In the genomic region with DNA sequence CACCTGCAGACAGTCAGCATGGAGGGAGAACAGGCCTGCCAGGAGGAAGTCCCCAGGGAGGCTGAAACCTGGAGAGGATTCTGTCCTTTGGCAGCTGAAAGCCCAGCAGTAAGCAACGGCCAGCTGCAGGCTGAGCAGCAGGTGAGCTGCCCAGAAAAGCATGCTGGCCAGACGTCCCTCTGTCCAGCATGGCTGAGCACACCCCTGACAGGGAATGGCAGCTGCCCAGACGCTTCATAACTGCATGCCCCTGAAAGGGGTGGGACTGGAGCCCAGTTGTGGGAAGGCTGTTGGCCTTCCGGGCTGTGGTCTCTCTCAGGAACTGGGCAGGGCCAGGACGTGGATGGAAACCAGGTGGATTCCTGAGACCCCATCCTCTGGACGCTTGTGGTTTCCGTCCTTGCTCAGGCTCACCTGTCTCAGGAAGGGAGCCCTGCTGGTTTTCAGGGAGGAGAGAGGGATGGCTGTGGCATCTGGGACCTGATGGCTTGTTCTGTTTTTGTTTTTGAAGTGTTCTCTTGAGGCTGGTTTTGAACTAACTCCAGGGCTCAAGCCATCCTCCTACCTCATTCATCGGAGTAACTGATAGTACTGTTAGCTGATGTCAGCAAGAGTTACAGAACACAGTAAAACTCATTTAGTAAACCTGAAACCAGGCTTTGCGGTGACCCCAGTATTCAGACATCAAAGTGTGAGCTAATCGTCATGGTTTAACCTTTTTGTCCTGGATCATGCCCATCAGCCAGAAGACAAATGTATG, we compare ENCODE assay signal across 9 mouse cellular contexts. TPM values are rescaled to one million over a fixed set of nuclear protein-coding genes. Genes with fewer than 3 reads are reported as not detected.
DNase-seq lines count a peak whose midpoint lies in the region; ATAC-seq and TF ChIP-seq lines count a peak whose summit lies in the region.
"Had no signal": no experiment of that assay in that cellular context is flagged by ENCODE, and none has a peak within 500 bp of the region (broad histone marks: within the 10 kb centered on the region; RNA-seq: fewer than 3 reads in every experiment).

Tas1r1 (minus strand) TSS at position 344 of the 760 bp plus-strand sequence.

- DNase-seq in heart, adult 2 months: no peak
- no peak for DNase-seq in heart, postnatal 25 days (ENCODE audit: low spot score)
- DNase-seq in A20 (ENCODE audit: low read depth, low spot score): peak; percentile 16
- DNase-seq in stomach, postnatal 0 days (ENCODE audit: low spot score): no peak
- no peak for DNase-seq in spleen, adult 12 weeks (ENCODE audit: low spot score)
- DNase-seq in cerebellum, postnatal 36 days: no peak

- peak within 1 kb of the TSS; percentile 78 for H3K27ac ChIP-seq in heart, adult 2 months
- H3K27ac ChIP-seq in forebrain, embryonic 12.5 days: 0 out of 2 replicates have a peak within 1 kb of the TSS, but pooled peaks have one; percentile 25
- H3K27ac ChIP-seq in limb, embryonic 13.5 days: no peak within 1 kb of the TSS
- H3K27ac ChIP-seq in stomach, postnatal 0 days (replicated peaks): peak within 1 kb of the TSS; percentile 67; the same call in 1 of the 2 replicates

- no peak for TF ChIP-seq POLR2A in heart, adult 2 months (IDR thresholded peaks at IDR 0.05; ENCODE audit: insufficient read depth, low read depth, low read length)

- peak within 1 kb of the TSS; percentile 99 for H3K9ac ChIP-seq in heart, adult 2 months (ENCODE audit: low read depth, low read length)
- peak within 1 kb of the TSS; percentile 95 for H3K9ac ChIP-seq in forebrain, embryonic 12.5 days
- H3K9ac ChIP-seq in limb, embryonic 13.5 days: peak within 1 kb of the TSS; percentile 95
- H3K9ac ChIP-seq in stomach, postnatal 0 days (ENCODE audit: low read length): peak within 1 kb of the TSS; percentile 87

- no peaks in the 10 kb centered on the region for H3K27me3 ChIP-seq in heart, adult 2 months (ENCODE audit: control insufficient read depth, insufficient read depth, low read length)
- H3K27me3 ChIP-seq in forebrain, embryonic 12.5 days: peaks cover 12% of the 10 kb centered on the region; the same call in 1 of the 2 replicates
- H3K27me3 ChIP-seq in limb, embryonic 13.5 days: no peaks in the 10 kb centered on the region
- no peaks in the 10 kb centered on the region for H3K27me3 ChIP-seq in stomach, postnatal 0 days (ENCODE audit: control insufficient read depth, insufficient read depth, low read length)

- no peak for TF ChIP-seq CTCF in heart, adult 2 months (IDR thresholded peaks at IDR 0.05)
- no peak for TF ChIP-seq CTCF in stomach, postnatal 0 days (IDR thresholded peaks at IDR 0.05; ENCODE audit: low read depth)

- ATAC-seq in forebrain, embryonic 12.5 days (ENCODE audit: low FRiP score): peak; percentile 11
- ATAC-seq in limb, embryonic 13.5 days (ENCODE audit: low FRiP score, low read depth): peak; percentile 45; the same call in 1 of the 2 replicates
- no peak for ATAC-seq in stomach, postnatal 0 days (ENCODE audit: low FRiP score, low TSS enrichment)

- no peak for TF ChIP-seq EP300 in heart, adult 2 months (IDR thresholded peaks at IDR 0.05; ENCODE audit: insufficient read depth, low read depth, low read length)
- no peak for TF ChIP-seq EP300 in stomach, postnatal 0 days (optimal IDR thresholded peaks at IDR 0.05)

- H3K36me3 ChIP-seq in heart, adult 2 months (ENCODE audit: control insufficient read depth, insufficient read depth, low read length): no peaks in the 10 kb centered on the region
- H3K36me3 ChIP-seq in forebrain, embryonic 12.5 days (replicated peaks): peaks cover 25% of the 10 kb centered on the region
- H3K36me3 ChIP-seq in limb, embryonic 13.5 days: peaks cover 26% of the 10 kb centered on the region
- H3K36me3 ChIP-seq in stomach, postnatal 0 days (ENCODE audit: control insufficient read depth, insufficient read depth, low read length): peaks cover 13% of the 10 kb centered on the region

- intact Hi-C loops in heart, adult 2 months (cut with DNase I): loop anchor here (2.0 kb wide), 2 partner anchors 58 kb away; no protein-coding TSS in a partner anchor
- intact Hi-C loops in heart, postnatal 25 days (cut with DNase I): loop anchor here (2.0 kb wide), 1 partner anchor 58 kb away; no protein-coding TSS in a partner anchor

- no peaks in the 10 kb centered on the region for H3K9me3 ChIP-seq in forebrain, embryonic 12.5 days
- no peaks in the 10 kb centered on the region for H3K9me3 ChIP-seq in limb, embryonic 13.5 days
- no peaks in the 10 kb centered on the region for H3K9me3 ChIP-seq in stomach, postnatal 0 days (ENCODE audit: control insufficient read depth, low read length)

- H3K4me1 ChIP-seq in heart, adult 2 months (ENCODE audit: control insufficient read depth, insufficient read depth, low read length): peaks cover 2% of the 10 kb centered on the region
- H3K4me1 ChIP-seq in forebrain, embryonic 12.5 days: peaks cover 17% of the 10 kb centered on the region
- peaks cover 21% of the 10 kb centered on the region for H3K4me1 ChIP-seq in limb, embryonic 13.5 days
- H3K4me1 ChIP-seq in stomach, postnatal 0 days (replicated peaks; ENCODE audit: control insufficient read depth, insufficient read depth): no peaks in the 10 kb centered on the region

- H3K4me3 ChIP-seq in heart, adult 2 months: peak within 1 kb of the TSS; percentile 98
- H3K4me3 ChIP-seq in forebrain, embryonic 12.5 days (replicated peaks): peak within 1 kb of the TSS; percentile 100
- H3K4me3 ChIP-seq in limb, embryonic 13.5 days: peak within 1 kb of the TSS; percentile 100
- peak within 1 kb of the TSS; percentile 95 for H3K4me3 ChIP-seq in stomach, postnatal 0 days (ENCODE audit: low read depth, low read length)

- peak within 1 kb of the TSS; percentile 89 for H3K4me2 ChIP-seq in forebrain, embryonic 12.5 days
- H3K4me2 ChIP-seq in limb, embryonic 13.5 days (replicated peaks): peak within 1 kb of the TSS; percentile 99
- peak within 1 kb of the TSS; percentile 98 for H3K4me2 ChIP-seq in stomach, postnatal 0 days (replicated peaks; ENCODE audit: low read depth)

- 32% methylated on average over 10 of the region's 10 CpGs for WGBS in heart, adult 2 months
- 60% methylated on average over 10 of the region's 10 CpGs for WGBS in forebrain, embryonic 12.5 days
- 42% methylated on average over 10 of the region's 10 CpGs for WGBS in limb, embryonic 13.5 days
- WGBS in stomach, postnatal 0 days: 32% methylated on average over 10 of the region's 10 CpGs

- peaks cover 3% of the 10 kb centered on the region for H3K79me2 ChIP-seq in heart, adult 2 months (replicated peaks; ENCODE audit: control insufficient read depth, insufficient read depth, low read length)

RNA-seq across cellular contexts. Expression of gene Tas1r1, which starts in this region (rescaled TPM):
- total RNA-seq in heart, adult 2 months (2021): under 1 TPM; 0.08 to 0.11 TPM
- polyA plus RNA-seq in heart, adult 2 months (2012; rRNA removed): 0.08 TPM in 1 of 2 replicates, not detected in the other
- under 1 TPM in 1 of 2 experiments, not detected in 1; 0.16 TPM for total RNA-seq in heart, postnatal 25 days (2021)
- 0.55 and 0.78 TPM in 2 replicates for polyA plus RNA-seq in forebrain, embryonic 12.5 days (2016; fragmentation: Nextera tagmentation; extraction: Ambion mirVana)
- 1.3 TPM in 2 replicates for polyA plus RNA-seq in limb, embryonic 13.5 days (2015; fragmentation: Nextera tagmentation; extraction: Ambion mirVana)
- polyA plus RNA-seq in stomach, postnatal 0 days (2015; fragmentation: Nextera tagmentation; extraction: Ambion mirVana): 0.12 and 0.16 TPM in 2 replicates
- total RNA-seq: neutrophil, adult 5-6 weeks had no signal

Comparison
In these comparisons a context has a peak if more than half of its experiments do, and no peak if none do; other contexts are left out.
1. Peak in ATAC-seq, H3K4me3 ChIP-seq, H3K27ac ChIP-seq, H3K9ac ChIP-seq and H3K4me2 ChIP-seq in forebrain, embryonic 12.5 days; RNA of the gene not detected or under 1 TPM.